Mouse (Mus musculus) cortical plate, adult 2 months (tissue): ENCODE measurements around the gene Fbxl4.

Experiments used
- CTCF ChIP-seq: fragments of 200-500 bp; IDR thresholded peaks from 2 replicates; pipeline ENCODE4 v1.5.1; 2011; ENCODE audit warnings: mild to moderate bottlenecking, control low read depth, low read length; ENCODE audit not compliant: insufficient read depth; ENCODE audit errors: extremely low read depth
- POLR2A ChIP-seq: fragments of 200-500 bp; IDR thresholded peaks from 2 replicates; pipeline ENCODE4 v1.6.1; 2011; ENCODE audit warnings: mild to moderate bottlenecking, low read length, control low read depth; ENCODE audit not compliant: insufficient read depth; ENCODE audit errors: extremely low read depth

- TF ChIP-seq CTCF (no peak), POLR2A (no peak)
Measured at GRCm38 (mm10) chr4:22383528-22384265, 26.4 kb downstream of the Fbxl4 start.
